Mouse (Mus musculus) limb, embryonic 13.5 days (tissue): ENCODE results near the gene Pdyn. TPM values are rescaled to one million over a fixed set of nuclear protein-coding genes. Genes with fewer than 3 reads are reported as not detected.

Source experiments
- ATAC-seq: fragments of 200-750 bp; cut with Nextera tagmentation; 2 replicates; pipeline ENCODE4 v1.8.0; 2017; ENCODE audit warnings: low read depth, moderate number of reproducible peaks, moderate TSS enrichment; ENCODE audit not compliant: low FRiP score
- H3K27ac ChIP-seq: fragments of 300-500 bp; sonication (generic); 2 replicates; pipeline ENCODE4 v1.5.1; 2015; ENCODE audit warnings: inconsistent platforms, mild to moderate bottlenecking, moderate library complexity
- H3K27me3 ChIP-seq: fragments of 300-500 bp; sonication (generic); 2 replicates; pipeline ENCODE4 v1.6.1; 2015; ENCODE audit warnings: mild to moderate bottlenecking, inconsistent platforms
- H3K36me3 ChIP-seq: fragments of 300-500 bp; sonication (generic); 2 replicates; pipeline ENCODE4 v1.6.1; 2015; ENCODE audit warnings: inconsistent platforms, mild to moderate bottlenecking, moderate library complexity
- H3K4me1 ChIP-seq: fragments of 300-500 bp; sonication (generic); 2 replicates; pipeline ENCODE4 v1.6.1; 2015; ENCODE audit warnings: inconsistent platforms
- H3K4me2 ChIP-seq: fragments of 300-500 bp; sonication (generic); replicated peaks from 2 replicates; pipeline ENCODE4 v1.6.1; 2015; ENCODE audit warnings: inconsistent platforms, mild to moderate bottlenecking, moderate library complexity
- H3K4me3 ChIP-seq: fragments of 300-500 bp; sonication (generic); 2 replicates; pipeline ENCODE4 v1.5.1; 2015; ENCODE audit warnings: moderate library complexity, mild to moderate bottlenecking, inconsistent platforms
- H3K9ac ChIP-seq: fragments of 300-500 bp; sonication (generic); 2 replicates; pipeline ENCODE4 v1.6.1; 2015; ENCODE audit warnings: mild to moderate bottlenecking, inconsistent platforms
- H3K9me3 ChIP-seq: fragments of 300-500 bp; sonication (generic); 2 replicates; pipeline ENCODE4 v1.6.1; 2016; ENCODE audit warnings: inconsistent platforms
- WGBS: fragments of 180-500 bp; shearing (Covaris S2); methylation state at CpG from one replicate; pipeline ENCODE4 v1.1.7; 2015; 5-methylcytosine and 5-hydroxymethylcytosine counted together
- polyA plus RNA-seq: library from polyadenylated mRNA; unstranded; fragments of >200 nt; fragmentation: Nextera tagmentation; extraction: Ambion mirVana; gene quantifications from 2 replicates; pipeline ENCODE4 v1.2.1, GENCODE M21; 2015

Pdyn gene
- polyA plus RNA-seq, 1 experiment from 2014 or later: 0.27 TPM

DNA sequence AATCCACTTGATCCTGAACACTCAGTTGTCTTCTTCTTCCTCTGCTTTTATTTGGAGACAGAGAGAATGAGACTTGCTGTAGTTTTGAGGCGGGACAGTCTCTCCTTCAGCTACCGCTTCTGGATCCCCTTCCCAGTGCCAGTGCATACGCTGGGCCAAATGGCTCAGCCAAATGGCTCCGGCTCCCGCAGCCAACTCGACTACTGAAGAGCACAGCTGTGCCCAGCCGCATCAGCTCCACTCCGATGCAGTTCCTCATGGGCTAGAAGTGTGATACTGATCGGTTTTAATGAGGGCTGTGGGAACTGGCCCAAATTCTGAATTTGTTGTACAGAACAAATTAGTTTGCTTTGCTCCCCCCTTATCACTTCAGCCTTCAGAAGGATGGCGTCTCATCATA lies 12.7 kb downstream of the Pdyn start:
- H3K9ac ChIP-seq: no peak overlapping the region
- 42% methylated on average over 10 of the region's 10 CpGs for WGBS
- ATAC-seq: no peak

DNA sequence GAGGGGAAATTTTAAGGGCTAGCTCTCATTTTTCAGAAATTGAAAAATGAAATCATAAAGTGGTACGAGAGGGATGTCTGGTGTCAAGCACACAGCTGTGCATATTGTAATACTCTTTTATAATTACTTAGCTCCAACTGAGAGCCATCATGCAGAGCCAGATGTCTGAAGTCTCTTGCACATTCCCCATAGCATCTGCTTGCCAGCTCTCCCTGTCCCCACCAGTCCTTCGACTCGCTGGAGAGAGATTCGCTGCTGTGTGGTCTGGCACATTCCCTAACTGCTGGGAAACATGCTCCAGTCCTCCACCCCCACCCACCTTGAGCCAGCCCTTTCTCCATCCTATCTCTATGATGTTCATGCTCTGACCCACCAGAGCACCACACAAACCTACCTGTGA lies 15.6 kb downstream of the Pdyn start:
- Histone ChIP-seq H3K4me1 (no peaks in the 10 kb centered on the region), H3K9ac (no peak overlapping the region), H3K36me3 (no peaks in the 10 kb centered on the region), H3K9me3 (no peaks in the 10 kb centered on the region), H3K4me3 (no peak overlapping the region), H3K27ac (no peak overlapping the region), H3K27me3 (no peaks in the 10 kb centered on the region), H3K4me2 (no peak overlapping the region)
- WGBS: 46% methylated on average over 4 of the region's 4 CpGs
- no peak for ATAC-seq

More for the DNA sequence above, 12.7 kb downstream of the Pdyn start:
- no peak overlapping the region for H3K4me2 ChIP-seq
- H3K4me1 ChIP-seq: no peaks in the 10 kb centered on the region
- H3K36me3 ChIP-seq: no peaks in the 10 kb centered on the region
- no peaks in the 10 kb centered on the region for H3K27me3 ChIP-seq
- no peak overlapping the region for H3K27ac ChIP-seq
- H3K9me3 ChIP-seq: no peaks in the 10 kb centered on the region
- H3K4me3 ChIP-seq: no peak overlapping the region

DNA sequence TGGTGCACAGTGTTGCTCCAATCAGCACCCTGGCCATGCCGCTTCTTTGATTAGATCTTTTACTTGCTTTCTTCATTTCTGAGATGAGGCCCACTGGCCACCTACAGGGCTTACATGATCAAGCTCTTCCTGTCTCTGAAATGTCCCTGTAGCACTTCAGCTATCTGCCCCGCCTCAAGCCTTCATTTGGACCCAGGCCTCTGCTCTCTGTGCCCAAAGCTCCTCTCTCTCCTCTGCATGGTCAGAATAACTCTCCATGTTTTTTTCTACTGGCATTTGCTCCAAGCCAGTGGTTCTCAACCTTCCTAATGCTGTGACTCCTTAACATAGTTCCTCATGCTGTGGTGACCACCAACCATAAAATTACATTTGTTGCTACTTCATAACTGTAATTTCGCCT lies 19.4 kb downstream of the Pdyn start:
- Histone ChIP-seq H3K9ac (no peak overlapping the region), H3K27ac (no peak overlapping the region), H3K4me3 (no peak overlapping the region), H3K27me3 (no peaks in the 10 kb centered on the region), H3K4me2 (no peak overlapping the region), H3K36me3 (no peaks in the 10 kb centered on the region), H3K4me1 (peaks cover 8% of the 10 kb centered on the region; the same call in 1 of the 2 replicates), H3K9me3 (no peaks in the 10 kb centered on the region)
- 91% methylated on average over 3 of the region's 3 CpGs for WGBS
- ATAC-seq: no peak

DNA sequence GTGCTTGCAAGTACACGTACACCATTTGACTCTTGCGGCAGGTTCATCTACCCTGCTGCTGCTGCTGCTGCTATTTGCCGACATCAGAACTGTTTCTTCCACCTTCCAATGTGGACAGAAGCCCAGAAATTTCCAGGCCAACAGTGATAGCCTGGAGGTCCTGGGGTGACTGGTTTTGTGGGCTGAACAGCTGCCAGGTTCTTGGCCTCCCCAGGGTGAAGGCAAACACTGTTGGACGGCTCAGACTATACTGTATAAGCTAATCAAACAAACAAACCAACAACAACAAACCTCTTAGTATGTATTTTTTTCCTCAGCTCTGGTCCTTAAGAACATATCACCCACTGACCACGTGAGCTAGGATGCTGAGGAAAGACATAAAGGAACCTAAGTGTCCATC lies 20.6 kb downstream of the Pdyn start:
- no peak overlapping the region for H3K4me3 ChIP-seq

DNA sequence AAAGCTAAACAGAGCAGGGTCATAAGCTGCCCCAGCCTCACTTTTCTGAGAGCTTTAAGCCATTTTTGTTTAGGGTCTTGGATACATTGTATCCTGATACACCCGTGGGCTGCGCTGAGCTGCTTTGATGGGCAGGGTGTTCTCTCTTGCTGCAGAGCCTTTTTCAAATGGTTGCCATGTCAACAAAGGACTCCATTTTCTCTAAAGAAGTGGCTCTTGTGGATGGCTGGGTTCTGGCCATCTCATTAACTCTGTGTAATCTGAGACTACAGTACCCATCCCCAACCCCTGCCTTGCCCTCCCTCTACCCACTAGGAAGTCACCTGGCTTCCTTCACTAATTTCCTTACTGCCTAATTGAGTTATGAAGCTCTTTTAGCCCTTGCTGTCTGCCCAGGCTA lies 22.0 kb downstream of the Pdyn start:
- WGBS: 38% methylated on average over 2 of the region's 2 CpGs
- ATAC-seq: no peak
- H3K9ac ChIP-seq: no peak overlapping the region

More for the DNA sequence above, 20.6 kb downstream of the Pdyn start:
- H3K9ac ChIP-seq: no peak overlapping the region
- no peaks in the 10 kb centered on the region for H3K36me3 ChIP-seq
- ATAC-seq: no peak
- no peaks in the 10 kb centered on the region for H3K9me3 ChIP-seq
- WGBS: 76% methylated on average over 5 of the region's 5 CpGs
- peaks cover 8% of the 10 kb centered on the region; the same call in 1 of the 2 replicates for H3K4me1 ChIP-seq
- H3K27me3 ChIP-seq: no peaks in the 10 kb centered on the region
- H3K27ac ChIP-seq: no peak overlapping the region
- H3K4me2 ChIP-seq: no peak overlapping the region

DNA sequence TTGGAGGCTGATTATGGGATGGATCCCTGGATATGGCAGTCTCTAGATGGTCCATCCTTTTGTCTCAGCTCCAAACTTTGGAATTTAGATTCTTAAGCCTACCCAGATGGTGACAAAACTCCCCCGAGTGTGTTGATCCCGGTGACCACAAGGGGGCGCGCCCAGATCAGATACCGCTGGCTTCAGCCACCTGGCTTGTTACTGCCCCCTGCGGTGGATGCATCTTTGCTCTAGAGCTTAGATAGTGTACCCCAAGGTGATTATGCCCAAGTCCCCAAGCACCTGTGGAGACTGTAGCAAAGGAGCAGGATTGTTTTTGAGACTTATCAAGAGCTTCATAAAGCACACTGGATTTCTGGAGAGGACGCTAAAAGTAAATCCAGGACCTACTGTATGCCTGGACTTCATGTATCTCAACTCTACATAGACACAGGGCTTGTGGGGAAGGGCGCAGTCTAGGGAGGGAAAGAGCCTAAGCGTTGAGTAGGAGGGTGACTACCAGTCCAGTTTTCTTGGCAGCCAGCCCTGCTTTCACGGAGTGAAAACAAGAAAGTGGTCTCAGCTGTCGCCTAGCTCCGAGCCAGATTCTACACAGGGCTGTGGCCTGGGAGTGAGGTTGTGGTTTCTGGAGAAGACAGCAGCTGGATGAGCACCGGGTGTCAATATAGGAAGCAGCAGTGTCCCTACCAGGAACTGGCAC lies 24.6 kb downstream of the Pdyn start:
- WGBS: 29% methylated on average over 13 of the region's 13 CpGs
- Histone ChIP-seq H3K36me3 (no peaks in the 10 kb centered on the region), H3K27me3 (no peaks in the 10 kb centered on the region), H3K4me3 (no peak overlapping the region), H3K4me2 (no peak overlapping the region), H3K9me3 (no peaks in the 10 kb centered on the region), H3K27ac (no peak overlapping the region), H3K9ac (no peak overlapping the region), H3K4me1 (peaks cover 8% of the 10 kb centered on the region; the same call in 1 of the 2 replicates)
- ATAC-seq: no peak

More for the DNA sequence above, 22.0 kb downstream of the Pdyn start:
- H3K36me3 ChIP-seq: no peaks in the 10 kb centered on the region
- H3K4me3 ChIP-seq: no peak overlapping the region
- no peaks in the 10 kb centered on the region for H3K27me3 ChIP-seq
- H3K4me1 ChIP-seq: peaks cover 8% of the 10 kb centered on the region; the same call in 1 of the 2 replicates
- H3K4me2 ChIP-seq: no peak overlapping the region
- H3K27ac ChIP-seq: no peak overlapping the region
- no peaks in the 10 kb centered on the region for H3K9me3 ChIP-seq

DNA sequence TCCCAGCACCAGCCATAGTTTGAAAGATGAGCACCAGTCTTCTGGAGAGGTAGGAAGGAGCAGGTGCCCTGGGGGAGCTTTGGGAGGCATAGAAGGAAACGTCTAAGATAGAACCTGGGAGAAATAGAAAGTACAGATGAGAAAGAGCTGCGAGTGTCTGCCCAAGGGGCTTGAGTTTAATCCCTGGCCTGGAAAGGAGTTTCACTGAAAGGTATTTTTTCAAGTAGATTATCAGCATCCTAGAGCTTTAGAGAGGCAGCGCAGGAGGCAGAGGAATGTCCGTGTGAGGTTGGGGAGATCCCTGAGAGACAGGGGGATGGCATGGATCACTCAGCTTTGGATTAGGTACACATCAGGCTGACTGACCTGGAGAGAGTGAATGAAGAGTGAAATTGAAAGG lies 27.7 kb downstream of the Pdyn start:
- no peak overlapping the region for H3K4me2 ChIP-seq
- WGBS: 68% methylated on average over 4 of the region's 4 CpGs
- no peaks in the 10 kb centered on the region for H3K36me3 ChIP-seq
- no peak overlapping the region for H3K27ac ChIP-seq
- no peaks in the 10 kb centered on the region for H3K4me1 ChIP-seq
- H3K4me3 ChIP-seq: no peak overlapping the region
- H3K9me3 ChIP-seq: no peaks in the 10 kb centered on the region
- H3K9ac ChIP-seq: no peak overlapping the region
- no peaks in the 10 kb centered on the region for H3K27me3 ChIP-seq
- ATAC-seq: no peak

DNA sequence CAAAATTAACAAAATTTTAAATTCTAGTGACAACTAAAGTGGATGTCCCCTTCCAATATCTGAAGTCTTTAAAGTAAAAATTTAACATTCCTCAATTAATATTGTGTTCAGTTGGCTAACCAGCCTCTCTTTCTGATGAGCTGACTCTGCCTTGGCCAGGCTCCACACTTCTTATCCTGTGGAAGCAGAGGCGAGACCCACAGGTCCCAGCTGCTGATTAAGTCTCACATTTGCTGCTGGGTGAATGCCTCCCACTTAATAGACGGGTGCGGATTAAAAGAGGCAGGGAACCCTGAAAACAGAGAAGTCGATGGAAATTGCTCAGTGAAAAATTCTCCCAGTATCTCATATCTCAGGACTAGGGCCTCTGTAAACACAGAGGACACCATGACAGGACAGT lies 37.2 kb downstream of the Pdyn start:
- H3K4me1 ChIP-seq: no peaks in the 10 kb centered on the region
- H3K36me3 ChIP-seq: no peaks in the 10 kb centered on the region
- H3K27me3 ChIP-seq: no peaks in the 10 kb centered on the region
- no peak overlapping the region for H3K4me3 ChIP-seq
- H3K4me2 ChIP-seq: no peak overlapping the region
- H3K9ac ChIP-seq: no peak overlapping the region
- no peak for ATAC-seq
- no peak overlapping the region for H3K27ac ChIP-seq
- 73% methylated on average over 4 of the region's 4 CpGs for WGBS
- H3K9me3 ChIP-seq: no peaks in the 10 kb centered on the region

DNA sequence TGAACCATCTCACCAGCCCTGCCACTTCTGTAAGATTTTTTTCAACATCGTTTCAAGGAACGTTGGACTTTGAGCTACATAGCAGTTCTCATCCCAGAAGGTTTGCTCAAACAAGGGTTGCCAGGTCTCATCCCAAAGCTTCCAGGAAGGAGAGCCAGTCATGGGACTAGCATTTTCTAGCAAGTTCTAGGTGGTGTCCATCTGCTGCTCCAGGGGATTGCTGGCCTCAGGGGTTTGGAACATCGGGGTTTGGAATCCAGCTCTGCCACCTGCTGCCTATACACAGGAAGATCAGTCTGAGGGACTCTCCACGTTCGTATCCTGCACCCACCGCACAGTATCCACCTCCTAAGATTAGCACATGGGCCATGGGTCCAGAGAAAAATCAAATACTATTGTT lies 39.6 kb downstream of the Pdyn start:
- Histone ChIP-seq H3K27ac (no peak overlapping the region), H3K4me1 (no peaks in the 10 kb centered on the region), H3K4me3 (no peak overlapping the region), H3K36me3 (no peaks in the 10 kb centered on the region), H3K27me3 (no peaks in the 10 kb centered on the region), H3K4me2 (no peak overlapping the region), H3K9me3 (no peaks in the 10 kb centered on the region), H3K9ac (no peak overlapping the region)
- no peak for ATAC-seq
- WGBS: 70% methylated on average over 6 of the region's 6 CpGs

DNA sequence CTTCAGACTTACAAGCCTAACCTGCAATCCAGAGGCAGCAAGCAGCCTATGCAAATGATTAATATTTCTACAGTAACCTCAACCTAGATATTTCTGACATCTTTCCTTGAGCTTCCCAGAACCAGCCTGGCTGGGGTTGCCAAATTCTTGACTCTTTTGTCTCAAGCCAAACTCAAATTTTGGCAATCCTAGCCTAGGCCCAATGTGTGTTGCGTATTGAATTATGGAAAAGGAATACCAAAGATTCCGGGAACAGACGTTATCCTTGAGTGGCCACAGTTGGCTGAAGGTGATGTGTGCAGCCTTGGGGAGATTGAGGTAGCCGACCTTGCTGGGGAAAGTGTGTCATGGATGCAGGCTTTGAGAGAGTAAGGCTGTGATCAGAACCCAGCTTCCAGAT lies 40.8 kb downstream of the Pdyn start:
- WGBS: 85% methylated on average over 4 of the region's 4 CpGs
- no peaks in the 10 kb centered on the region for H3K36me3 ChIP-seq

DNA sequence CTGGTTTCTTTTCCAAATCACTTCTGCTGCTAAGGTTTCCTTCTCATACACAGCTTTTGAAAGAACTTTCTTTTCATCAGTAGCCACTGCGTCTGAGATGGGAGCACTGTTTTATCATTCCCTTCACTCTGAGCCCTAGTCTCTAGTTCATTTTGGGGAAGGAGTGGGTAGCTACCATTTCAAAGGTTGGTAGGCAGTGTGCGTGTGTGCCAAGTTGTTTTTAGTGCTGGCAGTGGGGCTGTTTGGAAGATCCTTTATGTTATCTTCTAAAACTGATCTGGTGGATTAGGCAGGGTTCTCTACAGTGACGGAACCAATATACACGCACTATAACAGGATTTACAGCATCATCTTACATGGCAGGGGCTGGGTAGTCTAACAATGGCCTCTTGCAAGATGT lies 44.6 kb downstream of the Pdyn start:
- 86% methylated on average over 4 of the region's 4 CpGs for WGBS
- H3K27ac ChIP-seq: no peak overlapping the region
- no peak overlapping the region for H3K4me3 ChIP-seq
- H3K9me3 ChIP-seq: no peaks in the 10 kb centered on the region
- H3K27me3 ChIP-seq: no peaks in the 10 kb centered on the region
- H3K4me1 ChIP-seq: no peaks in the 10 kb centered on the region
- H3K4me2 ChIP-seq: no peak overlapping the region
- H3K9ac ChIP-seq: no peak overlapping the region
- H3K36me3 ChIP-seq: no peaks in the 10 kb centered on the region
- no peak for ATAC-seq

More for the DNA sequence above, 40.8 kb downstream of the Pdyn start:
- no peaks in the 10 kb centered on the region for H3K9me3 ChIP-seq
- no peaks in the 10 kb centered on the region for H3K4me1 ChIP-seq
- H3K27me3 ChIP-seq: no peaks in the 10 kb centered on the region
- no peak for ATAC-seq
- H3K4me3 ChIP-seq: no peak overlapping the region
- no peak overlapping the region for H3K27ac ChIP-seq
- no peak overlapping the region for H3K9ac ChIP-seq
- no peak overlapping the region for H3K4me2 ChIP-seq

DNA sequence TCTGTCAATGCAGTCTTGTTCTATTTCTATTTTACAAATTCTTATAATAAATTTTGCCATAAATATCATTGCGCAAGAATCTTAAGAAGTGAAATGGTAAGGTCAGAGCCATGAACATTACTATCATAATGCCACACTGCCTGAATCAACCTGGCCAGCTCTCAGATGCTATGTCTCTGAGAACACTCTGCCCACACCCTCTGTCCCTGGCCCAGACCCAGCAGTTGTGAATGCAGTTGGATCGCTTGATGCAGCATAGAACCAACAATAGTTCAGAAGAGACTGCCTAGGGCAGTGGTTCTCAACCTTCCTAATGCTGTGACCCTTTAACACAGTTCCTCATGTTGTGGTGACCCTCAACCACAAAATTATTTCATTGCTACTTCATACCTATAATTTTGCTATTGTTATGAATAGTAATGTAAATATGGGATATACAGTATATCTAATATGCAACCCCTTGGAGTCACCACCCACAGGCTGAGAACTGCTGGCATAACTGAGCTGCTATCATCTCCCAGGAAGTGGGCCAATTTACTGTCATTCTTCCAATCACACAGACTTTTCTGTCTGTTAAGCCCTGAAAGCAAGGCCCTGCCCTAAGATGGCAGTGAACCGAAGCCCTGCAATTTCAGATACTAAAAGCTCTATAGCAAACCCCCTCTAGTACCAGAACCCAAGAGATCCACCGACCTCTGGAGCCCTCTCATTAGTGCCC lies 45.3 kb downstream of the Pdyn start:
- Histone ChIP-seq H3K36me3 (no peaks in the 10 kb centered on the region), H3K4me2 (no peak overlapping the region), H3K9me3 (no peaks in the 10 kb centered on the region), H3K27me3 (no peaks in the 10 kb centered on the region), H3K4me1 (no peaks in the 10 kb centered on the region), H3K9ac (no peak overlapping the region), H3K27ac (no peak overlapping the region), H3K4me3 (no peak overlapping the region)
- ATAC-seq: no peak
- 80% methylated on average over 4 of the region's 4 CpGs for WGBS
